Mouse (Mus musculus): ENCODE measurements around the gene Lifr. TPM values are rescaled to one million over a fixed set of nuclear protein-coding genes. Genes with fewer than 3 reads are reported as not detected.

The Lifr gene
- polyA plus RNA-seq, 1 experiment, result 27.8 TPM

DNA sequence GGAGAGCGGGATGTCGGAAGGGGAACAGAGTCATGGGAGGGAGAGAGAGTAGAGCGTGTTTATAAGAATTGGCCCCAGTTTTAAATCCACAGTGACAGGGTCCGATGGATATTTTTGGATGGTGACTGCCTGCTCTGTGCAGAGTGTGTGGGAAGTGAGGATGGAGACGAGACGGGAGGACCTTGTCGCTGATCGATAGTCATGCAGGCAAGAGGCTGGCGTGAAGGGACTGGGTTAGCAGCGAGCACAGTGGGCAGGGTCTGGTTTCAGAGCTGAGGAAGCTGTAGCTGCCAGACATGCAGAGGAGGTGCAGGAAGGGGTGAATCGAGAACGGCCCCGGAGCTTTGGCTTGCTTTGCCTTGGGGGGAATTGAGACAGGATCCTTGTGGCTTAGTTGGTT, 50.8 kb downstream of the Lifr start:
- no peak for DNase-seq (ENCODE audit: low read depth in 1 of 2, low spot score in 2 of 2)
- Histone ChIP-seq H3K36me3 (ENCODE audit: control insufficient read depth, insufficient read depth, low read length) (no peaks in the 10 kb centered on the region), H3K27ac (ENCODE audit: insufficient read depth, low read length) (no peak overlapping the region), H3K4me3 (ENCODE audit: extremely low read depth, insufficient read depth, insufficient read length) (no peak overlapping the region), H3K4me1 (ENCODE audit: control insufficient read depth, insufficient read depth, insufficient read length) (peaks cover 5% of the 10 kb centered on the region; the same call in 1 of the 2 replicates), H3K27me3 (ENCODE audit: control insufficient read depth, insufficient read depth, low read length) (0 out of 2 replicates have a peak, but pooled peaks cover 2% of the 10 kb centered on the region)
- TF ChIP-seq CTCF (IDR thresholded peaks at IDR 0.05; ENCODE audit: extremely low read depth, insufficient read depth, insufficient read length, insufficient replicate concordance), result no peak
- no peak for TF ChIP-seq POLR2A (IDR thresholded peaks at IDR 0.05; ENCODE audit: low read depth, low read length)
- WGBS, result 68% methylated on average over 13 of the region's 13 CpGs

GRCm38 (mm10) chr15:7143689-7144170, 53.3 kb downstream of the Lifr start:
- Histone ChIP-seq H3K27ac (ENCODE audit: insufficient read depth, low read length) (no peak overlapping the region), H3K4me1 (ENCODE audit: control insufficient read depth, insufficient read depth, insufficient read length) (no peaks in the 10 kb centered on the region; the same call in 1 of the 2 replicates), H3K4me3 (ENCODE audit: extremely low read depth, insufficient read depth, insufficient read length) (no peak overlapping the region), H3K27me3 (ENCODE audit: control insufficient read depth, insufficient read depth, low read length) (0 out of 2 replicates have a peak, but pooled peaks cover 2% of the 10 kb centered on the region), H3K36me3 (ENCODE audit: control insufficient read depth, insufficient read depth, low read length) (no peaks in the 10 kb centered on the region; the same call in 1 of the 2 replicates)
- no peak for DNase-seq (ENCODE audit: low read depth in 1 of 2, low spot score in 2 of 2)
- 46% methylated on average over 15 of the region's 15 CpGs for WGBS
- TF ChIP-seq POLR2A (IDR thresholded peaks at IDR 0.05; ENCODE audit: low read depth, low read length) (no peak), CTCF (IDR thresholded peaks at IDR 0.05; ENCODE audit: extremely low read depth, insufficient read depth, insufficient read length, insufficient replicate concordance) (no peak)

DNA sequence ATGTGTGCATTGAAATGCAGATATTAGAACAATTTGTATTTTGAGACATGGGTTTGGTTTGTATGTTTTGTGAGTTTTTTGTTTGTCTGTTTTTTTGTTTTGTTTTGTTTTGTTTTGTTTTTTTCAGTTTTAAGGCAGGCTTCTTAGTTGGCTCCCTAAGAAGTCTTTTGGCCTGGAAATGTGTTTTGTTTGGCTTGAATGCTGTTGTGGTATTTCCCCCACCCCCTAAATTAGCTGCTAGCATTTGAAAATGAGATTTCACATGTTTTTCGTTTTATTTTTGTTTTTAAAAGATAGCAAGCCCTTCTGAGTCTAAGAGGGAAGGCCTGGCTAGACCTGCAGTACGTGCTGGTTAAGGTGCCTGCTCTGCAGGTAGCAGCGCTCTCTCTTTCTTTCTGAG, 54.1 kb downstream of the Lifr start:
- H3K27ac ChIP-seq (ENCODE audit: insufficient read depth, low read length), result no peak overlapping the region
- H3K27me3 ChIP-seq (ENCODE audit: control insufficient read depth, insufficient read depth, low read length), result 0 out of 2 replicates have a peak, but pooled peaks cover 2% of the 10 kb centered on the region

DNA sequence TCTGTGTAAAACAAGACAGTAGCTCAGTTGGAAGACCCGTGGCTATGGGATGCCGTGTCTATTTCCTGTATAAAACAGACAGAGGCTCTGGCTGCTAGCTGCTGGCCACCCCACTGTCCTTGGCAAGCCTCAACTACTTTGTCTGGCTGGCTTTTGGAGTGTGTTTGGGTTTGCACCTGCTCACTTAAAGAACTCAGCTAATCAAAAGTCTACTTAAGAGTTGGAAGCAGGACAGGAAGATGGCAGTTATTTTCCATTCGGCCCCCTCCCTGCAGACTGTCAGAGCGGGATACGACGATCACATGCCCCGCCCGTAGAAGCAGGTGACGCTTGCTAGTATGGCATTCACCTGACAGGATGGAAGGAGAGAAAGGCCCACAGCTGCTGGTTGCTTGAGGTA, 54.5 kb downstream of the Lifr start:
- TF ChIP-seq CTCF (IDR thresholded peaks at IDR 0.05; ENCODE audit: extremely low read depth, insufficient read depth, insufficient read length, insufficient replicate concordance) (no peak), POLR2A (IDR thresholded peaks at IDR 0.05; ENCODE audit: low read depth, low read length) (no peak)
- Histone ChIP-seq H3K4me1 (ENCODE audit: control insufficient read depth, insufficient read depth, insufficient read length) (no peaks in the 10 kb centered on the region; the same call in 1 of the 2 replicates), H3K27ac (ENCODE audit: insufficient read depth, low read length) (no peak overlapping the region), H3K27me3 (ENCODE audit: control insufficient read depth, insufficient read depth, low read length) (0 out of 2 replicates have a peak, but pooled peaks cover 2% of the 10 kb centered on the region), H3K36me3 (ENCODE audit: control insufficient read depth, insufficient read depth, low read length) (no peaks in the 10 kb centered on the region; the same call in 1 of the 2 replicates), H3K4me3 (ENCODE audit: extremely low read depth, insufficient read depth, insufficient read length) (no peak overlapping the region)
- 77% methylated on average over 9 of the region's 9 CpGs for WGBS
- no peak for DNase-seq (ENCODE audit: low read depth in 1 of 2, low spot score in 2 of 2)

More for the DNA sequence above, 54.1 kb downstream of the Lifr start:
- TF ChIP-seq POLR2A (IDR thresholded peaks at IDR 0.05; ENCODE audit: low read depth, low read length) (no peak), CTCF (IDR thresholded peaks at IDR 0.05; ENCODE audit: extremely low read depth, insufficient read depth, insufficient read length, insufficient replicate concordance) (no peak)
- WGBS, result 81% methylated on average over 3 of the region's 3 CpGs
- no peaks in the 10 kb centered on the region; the same call in 1 of the 2 replicates for H3K36me3 ChIP-seq (ENCODE audit: control insufficient read depth, insufficient read depth, low read length)
- no peak overlapping the region for H3K4me3 ChIP-seq (ENCODE audit: extremely low read depth, insufficient read depth, insufficient read length)
- no peak for DNase-seq (ENCODE audit: low read depth in 1 of 2, low spot score in 2 of 2)
- H3K4me1 ChIP-seq (ENCODE audit: control insufficient read depth, insufficient read depth, insufficient read length), result no peaks in the 10 kb centered on the region; the same call in 1 of the 2 replicates

DNA sequence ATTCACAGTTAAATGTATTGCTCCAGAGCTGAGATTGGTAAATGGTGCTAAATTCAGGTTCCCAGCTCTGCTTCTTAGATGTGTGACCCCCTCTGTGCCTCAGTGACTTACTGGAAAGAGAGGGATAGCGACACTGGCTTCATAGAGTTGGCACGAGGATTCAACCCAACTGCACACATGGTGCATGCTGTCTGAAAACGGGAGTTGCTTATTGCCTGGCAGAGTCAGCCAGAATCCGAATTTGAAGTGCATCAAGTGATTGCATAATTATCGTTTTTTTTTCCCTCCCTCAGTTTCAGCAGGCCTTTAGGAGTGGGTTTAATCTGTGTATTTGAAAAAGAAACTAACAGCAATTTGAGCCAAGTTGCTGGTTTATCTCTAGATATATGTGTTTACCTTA, 55.1 kb downstream of the Lifr start:
- H3K4me3 ChIP-seq (ENCODE audit: extremely low read depth, insufficient read depth, insufficient read length), result no peak overlapping the region
- no peaks in the 10 kb centered on the region; the same call in 1 of the 2 replicates for H3K4me1 ChIP-seq (ENCODE audit: control insufficient read depth, insufficient read depth, insufficient read length)
- no peak overlapping the region for H3K27ac ChIP-seq (ENCODE audit: insufficient read depth, low read length)
- no peaks in the 10 kb centered on the region for H3K27me3 ChIP-seq (ENCODE audit: control insufficient read depth, insufficient read depth, low read length)
- no peak for DNase-seq (ENCODE audit: low read depth in 1 of 2, low spot score in 2 of 2)
- no peak for TF ChIP-seq POLR2A (IDR thresholded peaks at IDR 0.05; ENCODE audit: low read depth, low read length)
- TF ChIP-seq CTCF (IDR thresholded peaks at IDR 0.05; ENCODE audit: extremely low read depth, insufficient read depth, insufficient read length, insufficient replicate concordance), result no peak
- no peaks in the 10 kb centered on the region; the same call in 1 of the 2 replicates for H3K36me3 ChIP-seq (ENCODE audit: control insufficient read depth, insufficient read depth, low read length)
- 77% methylated on average over 5 of the region's 5 CpGs for whole genome bisulfite sequencing

DNA sequence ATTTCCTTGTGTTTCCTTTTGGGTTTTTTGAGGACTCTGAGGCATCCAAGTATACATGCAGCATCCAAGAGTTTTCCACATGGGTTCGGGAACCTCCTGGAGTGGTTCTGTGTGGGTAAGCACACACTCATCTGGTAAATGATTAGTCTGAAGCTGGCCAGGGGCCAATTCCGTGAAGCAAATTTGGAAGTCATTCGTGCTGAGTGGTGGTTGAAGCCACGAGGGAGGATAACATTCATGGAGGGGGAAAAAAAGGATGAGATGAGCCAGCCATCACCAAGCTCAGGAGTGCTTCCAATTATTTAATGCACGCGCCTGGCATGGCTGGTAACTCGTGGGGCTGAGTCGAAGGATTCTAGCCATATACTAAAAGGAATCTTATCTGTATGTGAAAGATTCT, 56.1 kb downstream of the Lifr start:
- WGBS, result 79% methylated on average over 8 of the region's 8 CpGs
- no peak overlapping the region for H3K4me3 ChIP-seq (ENCODE audit: extremely low read depth, insufficient read depth, insufficient read length)
- no peaks in the 10 kb centered on the region for H3K27me3 ChIP-seq (ENCODE audit: control insufficient read depth, insufficient read depth, low read length)
- no peaks in the 10 kb centered on the region; the same call in 1 of the 2 replicates for H3K36me3 ChIP-seq (ENCODE audit: control insufficient read depth, insufficient read depth, low read length)
- H3K4me1 ChIP-seq (ENCODE audit: control insufficient read depth, insufficient read depth, insufficient read length), result no peaks in the 10 kb centered on the region; the same call in 1 of the 2 replicates
- DNase-seq (ENCODE audit: low read depth in 1 of 2, low spot score in 2 of 2), result no peak
- no peak for TF ChIP-seq CTCF (IDR thresholded peaks at IDR 0.05; ENCODE audit: extremely low read depth, insufficient read depth, insufficient read length, insufficient replicate concordance)
- no peak for TF ChIP-seq POLR2A (IDR thresholded peaks at IDR 0.05; ENCODE audit: low read depth, low read length)
- no peak overlapping the region for H3K27ac ChIP-seq (ENCODE audit: insufficient read depth, low read length)

- DNase-seq (ENCODE audit: low read depth in 1 of 2, low spot score in 2 of 2), result no peak
- H3K4me1 ChIP-seq (ENCODE audit: control insufficient read depth, insufficient read depth, insufficient read length), result no peaks in the 10 kb centered on the region
- H3K27ac ChIP-seq (ENCODE audit: insufficient read depth, low read length), result no peak overlapping the region
- TF ChIP-seq CTCF (IDR thresholded peaks at IDR 0.05; ENCODE audit: extremely low read depth, insufficient read depth, insufficient read length, insufficient replicate concordance) (no peak), POLR2A (IDR thresholded peaks at IDR 0.05; ENCODE audit: low read depth, low read length) (no peak)
- H3K4me3 ChIP-seq (ENCODE audit: extremely low read depth, insufficient read depth, insufficient read length), result no peak overlapping the region
- 96% methylated on average over 18 of the region's 18 CpGs for WGBS
- peaks cover 2% of the 10 kb centered on the region; the same call in 1 of the 2 replicates for H3K27me3 ChIP-seq (ENCODE audit: control insufficient read depth, insufficient read depth, low read length)
- no peaks in the 10 kb centered on the region; the same call in 1 of the 2 replicates for H3K36me3 ChIP-seq (ENCODE audit: control insufficient read depth, insufficient read depth, low read length)
Measured at GRCm38 (mm10) chr15:7149796-7150195, 59.4 kb downstream of the Lifr start.

Data from spleen, adult 2 months (tissue).